Mouse (Mus musculus): ENCODE measurements at regions not wholly inside any gene's neighbourhood (a gene's known extent, or its start where the extent isn't known, plus 50 kb on each side); places are given as distances from the start of the nearest gene placed in this dataset.
"Not testable (repeated sequence)": the region's sequence is repeated elsewhere in the genome, so short reads cannot be mapped to it uniquely, and the experiment has no call there.

GRCm38 (mm10) chr8:5384851-5385250 lies 279.7 kb upstream of the Slc10a2 start:
- ATAC-seq (ENCODE audit: low FRiP score, low read depth), result no peak
- 87% methylated on average over 2 of the region's 2 CpGs for WGBS
- Histone ChIP-seq H3K27ac (replicated peaks) (no peak overlapping the region), H3K4me2 (replicated peaks) (no peak overlapping the region), H3K4me3 (no peak overlapping the region), H3K9ac (replicated peaks) (no peak overlapping the region), H3K36me3 (no peaks in the 10 kb centered on the region), H3K4me1 (no peaks in the 10 kb centered on the region), H3K9me3 (no peaks in the 10 kb centered on the region), H3K27me3 (no peaks in the 10 kb centered on the region)

- Histone ChIP-seq H3K27ac (replicated peaks) (no peak overlapping the region), H3K9me3 (no peaks in the 10 kb centered on the region), H3K4me2 (replicated peaks) (no peak overlapping the region), H3K4me1 (no peaks in the 10 kb centered on the region), H3K27me3 (no peaks in the 10 kb centered on the region), H3K9ac (replicated peaks) (no peak overlapping the region), H3K4me3 (no peak overlapping the region), H3K36me3 (no peaks in the 10 kb centered on the region)
- no peak for ATAC-seq (ENCODE audit: low FRiP score, low read depth)
- 87% methylated on average over 1 of the region's 1 CpGs for WGBS
These were observed 272.9 kb upstream of the Slc10a2 start for GRCm38 (mm10) chr8:5378001-5378400.

DNA sequence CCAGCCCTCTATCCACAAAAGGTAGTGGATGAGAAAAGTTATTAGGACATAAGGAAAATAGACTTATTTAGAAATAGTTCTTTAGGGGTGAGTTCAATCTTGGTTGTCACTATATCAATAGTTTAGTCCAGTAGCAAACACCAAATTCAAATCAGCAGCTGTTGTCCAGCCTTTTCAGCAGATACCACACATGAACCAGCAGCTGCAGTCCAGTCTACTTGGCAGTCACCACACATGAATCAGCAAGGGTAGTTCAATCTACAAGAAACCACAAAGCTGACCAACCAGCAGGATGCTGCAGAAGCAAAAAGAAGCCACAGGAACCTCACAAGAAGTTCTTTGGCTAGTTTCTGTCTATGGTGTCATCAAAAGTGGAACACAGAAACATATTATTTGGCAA lies 234.8 kb upstream of the Slc10a2 start:
- H3K4me1 ChIP-seq, result no peaks in the 10 kb centered on the region
- no peaks in the 10 kb centered on the region for H3K9me3 ChIP-seq
- no peak overlapping the region for H3K9ac ChIP-seq (replicated peaks)
- no peak overlapping the region for H3K4me3 ChIP-seq
- no peaks in the 10 kb centered on the region for H3K27me3 ChIP-seq
- H3K36me3 ChIP-seq, result no peaks in the 10 kb centered on the region
- no peak overlapping the region for H3K4me2 ChIP-seq (replicated peaks)
- no peak overlapping the region for H3K27ac ChIP-seq (replicated peaks)
- ATAC-seq (ENCODE audit: low FRiP score, low read depth), result no peak

DNA sequence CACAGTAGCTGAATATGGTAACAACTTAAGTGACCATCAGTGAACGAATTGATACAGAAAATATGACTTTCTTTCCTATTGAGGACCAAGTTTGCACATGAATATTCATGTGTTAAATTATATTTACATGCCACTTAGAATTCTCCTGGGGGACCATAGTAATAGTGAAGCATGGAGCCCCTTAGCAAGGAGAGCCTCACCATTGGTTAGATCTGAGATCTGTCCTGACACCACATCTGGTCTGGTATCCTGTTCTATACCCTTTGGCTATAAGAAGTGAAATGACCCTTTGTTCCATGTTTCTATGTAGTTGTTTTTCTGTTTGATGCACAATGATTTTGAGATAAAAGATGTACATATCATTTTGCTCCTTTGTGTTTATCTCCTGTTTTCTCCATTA lies 209.4 kb upstream of the Slc10a2 start:
- Histone ChIP-seq H3K9ac (replicated peaks) (no peak overlapping the region), H3K4me3 (no peak overlapping the region), H3K27ac (replicated peaks) (no peak overlapping the region), H3K27me3 (no peaks in the 10 kb centered on the region), H3K36me3 (no peaks in the 10 kb centered on the region), H3K9me3 (no peaks in the 10 kb centered on the region), H3K4me1 (no peaks in the 10 kb centered on the region), H3K4me2 (replicated peaks) (no peak overlapping the region)
- no peak for ATAC-seq (ENCODE audit: low FRiP score, low read depth)
- WGBS, result 79% methylated on average over 1 of the region's 1 CpGs

- ATAC-seq (ENCODE audit: low FRiP score, low read depth), result no peak
- no peak overlapping the region for H3K4me2 ChIP-seq (replicated peaks)
- H3K4me1 ChIP-seq, result no peaks in the 10 kb centered on the region
- H3K27me3 ChIP-seq, result no peaks in the 10 kb centered on the region
- H3K9ac ChIP-seq (replicated peaks), result no peak overlapping the region
- H3K27ac ChIP-seq (replicated peaks), result no peak overlapping the region
- no peak overlapping the region for H3K4me3 ChIP-seq
- no peaks in the 10 kb centered on the region for H3K9me3 ChIP-seq
- no peaks in the 10 kb centered on the region for H3K36me3 ChIP-seq
These were observed 194.8 kb upstream of the Slc10a2 start for GRCm38 (mm10) chr8:5299982-5300381.

GRCm38 (mm10) chr8:5297190-5297589 lies 192.0 kb upstream of the Slc10a2 start:
- Histone ChIP-seq H3K36me3 (no peaks in the 10 kb centered on the region), H3K4me2 (replicated peaks) (no peak overlapping the region), H3K9me3 (no peaks in the 10 kb centered on the region), H3K4me3 (no peak overlapping the region), H3K27ac (replicated peaks) (no peak overlapping the region), H3K9ac (replicated peaks) (no peak overlapping the region), H3K4me1 (no peaks in the 10 kb centered on the region), H3K27me3 (no peaks in the 10 kb centered on the region)
- ATAC-seq (ENCODE audit: low FRiP score, low read depth), result peak; percentile 27; the same call in 1 of the 2 replicates

DNA sequence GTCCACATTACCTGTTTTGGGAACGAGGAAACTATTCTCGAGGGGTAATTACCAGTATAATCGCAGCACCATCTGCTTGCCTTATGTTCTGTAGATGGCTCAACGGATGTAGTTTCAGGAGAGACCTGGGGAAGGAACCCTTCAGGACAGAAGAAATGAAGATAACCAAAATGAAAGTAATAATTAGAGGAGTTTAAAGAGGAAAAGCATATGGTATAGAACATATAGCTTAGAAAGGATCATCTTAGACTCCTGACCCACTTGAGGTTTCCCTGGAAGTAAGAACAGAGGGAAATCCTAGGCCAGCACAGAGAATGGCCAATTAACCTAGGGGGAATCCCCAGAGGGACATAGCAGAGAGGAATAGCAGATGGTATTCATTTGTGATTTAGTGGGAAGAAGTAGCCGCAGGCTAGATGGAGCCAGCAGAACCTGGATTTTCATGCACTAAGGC lies 180.6 kb upstream of the Slc10a2 start:
- 62% methylated on average over 5 of the region's 5 CpGs for WGBS
- H3K4me3 ChIP-seq, result no peak overlapping the region
- H3K27ac ChIP-seq (replicated peaks), result 0 out of 2 replicates have a peak overlapping the region, but pooled peaks have one; percentile 10
- no peaks in the 10 kb centered on the region for H3K4me1 ChIP-seq
- ATAC-seq (ENCODE audit: low FRiP score, low read depth), result peak; percentile 81
- no peak overlapping the region for H3K4me2 ChIP-seq (replicated peaks)
- no peaks in the 10 kb centered on the region for H3K9me3 ChIP-seq
- no peaks in the 10 kb centered on the region for H3K36me3 ChIP-seq
- no peaks in the 10 kb centered on the region for H3K27me3 ChIP-seq
- H3K9ac ChIP-seq (replicated peaks), result no peak overlapping the region

- no peaks in the 10 kb centered on the region for H3K27me3 ChIP-seq
- no peaks in the 10 kb centered on the region for H3K36me3 ChIP-seq
- H3K4me1 ChIP-seq, result no peaks in the 10 kb centered on the region
- no peak overlapping the region for H3K4me3 ChIP-seq
- no peaks in the 10 kb centered on the region for H3K9me3 ChIP-seq
- ATAC-seq (ENCODE audit: low FRiP score, low read depth), result no peak
- H3K27ac ChIP-seq (replicated peaks), result no peak overlapping the region
- no peak overlapping the region for H3K4me2 ChIP-seq (replicated peaks)
- H3K9ac ChIP-seq (replicated peaks), result no peak overlapping the region
These were observed 178.6 kb upstream of the Slc10a2 start for GRCm38 (mm10) chr8:5283799-5284198.

DNA sequence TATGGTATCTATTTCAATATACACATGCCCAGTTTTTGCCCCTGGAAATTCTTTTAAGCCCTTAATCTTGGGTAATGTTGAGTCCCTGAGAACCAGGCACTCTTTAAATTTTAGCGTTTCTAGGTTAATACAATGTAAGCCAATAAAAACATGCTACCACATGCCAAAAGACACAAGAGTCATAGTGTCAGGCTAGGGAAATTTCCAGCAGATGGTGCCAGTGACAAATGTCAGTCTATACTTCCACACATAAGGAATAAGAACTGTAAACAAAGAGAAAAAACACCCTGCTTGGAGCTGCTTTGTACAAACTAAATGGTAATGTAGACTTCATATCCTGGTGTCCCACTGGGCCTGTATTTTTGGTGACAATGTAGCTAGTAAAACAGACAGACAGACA lies 157.2 kb upstream of the Slc10a2 start:
- H3K27ac ChIP-seq (replicated peaks), result no peak overlapping the region
- no peak overlapping the region for H3K9ac ChIP-seq (replicated peaks)
- WGBS, result 57% methylated on average over 1 of the region's 1 CpGs
- no peak overlapping the region for H3K4me3 ChIP-seq
- H3K36me3 ChIP-seq, result no peaks in the 10 kb centered on the region
- H3K9me3 ChIP-seq, result no peaks in the 10 kb centered on the region
- no peaks in the 10 kb centered on the region for H3K27me3 ChIP-seq
- no peak for ATAC-seq (ENCODE audit: low FRiP score, low read depth)
- no peaks in the 10 kb centered on the region for H3K4me1 ChIP-seq
- no peak overlapping the region for H3K4me2 ChIP-seq (replicated peaks)

DNA sequence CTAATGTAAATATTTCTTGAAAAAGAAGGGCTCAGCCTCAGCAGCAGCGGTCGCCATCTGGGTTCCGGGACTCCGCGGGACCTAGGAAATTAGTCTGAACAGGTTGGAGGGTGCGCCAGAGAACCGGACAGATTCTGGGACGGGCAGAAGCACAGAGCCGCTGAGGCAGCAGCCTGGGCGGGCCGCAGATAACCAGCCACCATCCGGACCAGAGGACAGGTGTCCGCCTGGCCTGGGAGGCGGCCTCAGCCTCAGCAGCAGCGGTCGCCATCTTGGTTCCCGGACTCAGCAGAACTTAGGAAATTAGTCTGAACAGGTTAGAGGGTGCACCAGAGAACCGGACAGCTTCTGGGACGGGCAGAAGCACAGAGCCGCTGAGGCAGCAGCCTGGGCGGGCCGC lies 136.7 kb upstream of the Slc10a2 start:
- H3K36me3 ChIP-seq; H3K27ac ChIP-seq (replicated peaks); ATAC-seq (ENCODE audit: low FRiP score, low read depth); H3K4me1 ChIP-seq; H3K4me2 ChIP-seq (replicated peaks); H3K9ac ChIP-seq (replicated peaks); H3K4me3 ChIP-seq; H3K27me3 ChIP-seq; H3K9me3 ChIP-seq: not testable (repeated sequence)
- 94% methylated on average over 22 of the region's 22 CpGs for WGBS
